ENCODE assay signal across 8 mouse cellular contexts in genomic region chr8:122432443-122433268, GRCm38 (mm10). TPM values are rescaled to one million over a fixed set of nuclear protein-coding genes. Genes with fewer than 3 reads are reported as not detected.
DNase-seq lines count a peak whose midpoint lies in the region; ATAC-seq lines count a peak whose summit lies in the region.

TSS of gene Cyba (minus strand) at chr8:122432930.

- H3K4me1 ChIP-seq in liver, embryonic 13.5 days (replicated peaks): peaks cover 40% of the 10 kb centered on the region

- H3K27ac ChIP-seq in liver, embryonic 13.5 days: peak within 1 kb of the TSS; percentile 73

- peak; percentile 69 for DNase-seq in Muller cell, postnatal 12 days (ENCODE audit: inconsistent ontology term)
- peak; percentile 35 for DNase-seq in c-Kit-positive CD71-positive TER-119-negative erythroid progenitor cells, embryonic 14.5 days (ENCODE audit: low read depth)
- peak; percentile 79 for DNase-seq in gastrocnemius, postnatal 14 days
- peak; percentile 92 for DNase-seq in induced T-regulatory cell, adult 2 months (ENCODE audit: low read depth)
- DNase-seq in liver, embryonic 13.5 days: peak; percentile 62
- peak; percentile 87 for DNase-seq in naive thymus-derived CD4-positive, alpha-beta T cell, adult 2 months (ENCODE audit: low read depth)
- peak; percentile 78 to 90 for DNase-seq in thymus, adult 18-20 months

- H3K4me3 ChIP-seq in liver, embryonic 13.5 days (replicated peaks): peak within 1 kb of the TSS; percentile 64

- H3K27me3 ChIP-seq in liver, embryonic 13.5 days: peaks cover 13% of the 10 kb centered on the region; the same call in 1 of the 2 replicates

- H3K9ac ChIP-seq in liver, embryonic 13.5 days: peak within 1 kb of the TSS; percentile 74

- ATAC-seq in liver, embryonic 13.5 days (ENCODE audit: low read depth): peak; percentile 77
- ATAC-seq in cerebellum, adult (ENCODE audit: insufficient number of reproducible peaks, low FRiP score, low TSS enrichment): no peak

- 0 out of 2 replicates have a peak, but pooled peaks cover 4% of the 10 kb centered on the region for H3K9me3 ChIP-seq in liver, embryonic 13.5 days (replicated peaks)

- peak within 1 kb of the TSS; percentile 85 for H3K4me2 ChIP-seq in liver, embryonic 13.5 days

- WGBS in liver, embryonic 13.5 days (ENCODE audit: insufficient replicate concordance): 3% methylated on average over 45 of the region's 45 CpGs

- intact Hi-C loops in gastrocnemius, postnatal 14 days (cut with DNase I; ENCODE audit: low total_unique reads): loop anchor here (10.0 kb wide), 1 partner anchor 158 kb away; no protein-coding TSS in a partner anchor

- peaks cover 32% of the 10 kb centered on the region for H3K36me3 ChIP-seq in liver, embryonic 13.5 days

RNA-seq across cellular contexts. Expression of gene Cyba, which starts in this region (rescaled TPM):
- total RNA-seq in gastrocnemius, postnatal 14 days (2021): 10 to 100 TPM; 15.3 to 18.6 TPM
- 133 and 153 TPM in 2 replicates for polyA plus RNA-seq in liver, embryonic 13.5 days (2015; fragmentation: Nextera tagmentation; extraction: Ambion mirVana)

Comparison
In these comparisons a context has a peak if more than half of its experiments do, and no peak if none do; other contexts are left out.
1. DNase-seq: peak in every context shown above with its lines; median percentile 92 in induced T-regulatory cell, adult 2 months; 87 in naive thymus-derived CD4-positive, alpha-beta T cell, adult 2 months; 84 in thymus, adult 18-20 months; 79 in gastrocnemius, postnatal 14 days; 69 in Muller cell, postnatal 12 days; 62 in liver, embryonic 13.5 days; 35 in c-Kit-positive CD71-positive TER-119-negative erythroid progenitor cells, embryonic 14.5 days.